Mouse (Mus musculus) lung, embryonic 15.5 days (tissue): Measurements from ENCODE around the gene Ncstn. TPM values are rescaled to one million over a fixed set of nuclear protein-coding genes. Genes with fewer than 3 reads are reported as not detected.
A peak's percentile ranks its signal among the peaks of the same experiment; 100 is the strongest.

ENCODE experiments used
- ATAC-seq: fragments of 200-750 bp; cut with Nextera tagmentation; 2 replicates; pipeline ENCODE4 v1.8.0; 2017; ENCODE audit warnings: moderate number of reproducible peaks, borderline replicate concordance; ENCODE audit not compliant: low FRiP score, low TSS enrichment; ENCODE audit errors: extremely low read depth
- H3K27ac ChIP-seq: fragments of 300-500 bp; sonication (generic); 2 replicates; pipeline ENCODE4 v1.5.1; 2015; ENCODE audit warnings: moderate library complexity, mild to moderate bottlenecking, inconsistent platforms
- H3K27me3 ChIP-seq: fragments of 300-500 bp; sonication (generic); 2 replicates; pipeline ENCODE4 v1.6.1; 2015; ENCODE audit warnings: inconsistent platforms
- H3K36me3 ChIP-seq: fragments of 300-500 bp; sonication (generic); 2 replicates; pipeline ENCODE4 v1.6.1; 2015; ENCODE audit warnings: inconsistent platforms
- H3K4me1 ChIP-seq: fragments of 300-500 bp; sonication (generic); 2 replicates; pipeline ENCODE4 v1.6.1; 2015; ENCODE audit warnings: inconsistent platforms
- H3K4me2 ChIP-seq: fragments of 300-500 bp; sonication (generic); 2 replicates; pipeline ENCODE4 v1.6.1; 2015; ENCODE audit warnings: inconsistent platforms, mild to moderate bottlenecking, moderate library complexity
- H3K4me3 ChIP-seq: fragments of 300-500 bp; sonication (generic); 2 replicates; pipeline ENCODE4 v1.5.1; 2015; ENCODE audit warnings: mild to moderate bottlenecking, inconsistent platforms
- H3K9ac ChIP-seq: fragments of 300-500 bp; sonication (generic); 2 replicates; pipeline ENCODE4 v1.6.1; 2015; ENCODE audit warnings: inconsistent platforms
- H3K9me3 ChIP-seq: fragments of 300-500 bp; sonication (generic); 2 replicates; pipeline ENCODE4 v1.6.1; 2016; ENCODE audit warnings: inconsistent platforms
- WGBS: fragments of 180-500 bp; shearing (Covaris S2); methylation state at CpG from one replicate; pipeline ENCODE4 v1.1.7; 2015; 5-methylcytosine and 5-hydroxymethylcytosine counted together
- polyA plus RNA-seq: library from polyadenylated mRNA; unstranded; fragments of >200 nt; fragmentation: Nextera tagmentation; extraction: Ambion mirVana; gene quantifications from 2 replicates; pipeline ENCODE4 v1.2.1, GENCODE M21; 2015

The Ncstn gene
- 131 and 132 TPM in 2 replicates for polyA plus RNA-seq

- WGBS: under 1% methylated on average over 40 of the region's 40 CpGs
- ATAC-seq: peak; percentile 97
- peaks cover 24% of the 10 kb centered on the region for H3K4me1 ChIP-seq
- no peaks in the 10 kb centered on the region for H3K9me3 ChIP-seq
- peak within 1 kb of the TSS; percentile 67 for H3K27ac ChIP-seq
- H3K27me3 ChIP-seq: no peaks in the 10 kb centered on the region
- H3K4me2 ChIP-seq: peak within 1 kb of the TSS; percentile 48
- H3K36me3 ChIP-seq: peaks cover 19% of the 10 kb centered on the region
- H3K4me3 ChIP-seq: peak within 1 kb of the TSS; percentile 77
- H3K9ac ChIP-seq: peak within 1 kb of the TSS; percentile 78
Measured at GRCm38 (mm10) chr1:172082101-172082898, at the start of gene Ncstn, which contains the start of gene Copa. Ncstn (minus strand) TSS chr1:172082795. Copa (plus strand) TSS chr1:172082529.

- Histone ChIP-seq H3K4me2 (no peak overlapping the region), H3K4me1 (peaks cover 8% of the 10 kb centered on the region), H3K9me3 (no peaks in the 10 kb centered on the region), H3K4me3 (no peak overlapping the region), H3K27me3 (no peaks in the 10 kb centered on the region), H3K27ac (no peak overlapping the region), H3K36me3 (peaks cover 70% of the 10 kb centered on the region), H3K9ac (no peak overlapping the region)
- whole genome bisulfite sequencing: 84% methylated on average over 7 of the region's 7 CpGs
- no peak for ATAC-seq
Measured at GRCm38 (mm10) chr1:172132319-172132718, 49.7 kb upstream of the Ncstn start.

- no peak overlapping the region for H3K9ac ChIP-seq
- 92% methylated on average over 5 of the region's 5 CpGs for WGBS
- peaks cover 12% of the 10 kb centered on the region for H3K4me1 ChIP-seq
- no peak overlapping the region for H3K4me2 ChIP-seq
- H3K9me3 ChIP-seq: no peaks in the 10 kb centered on the region
- ATAC-seq: no peak
- no peaks in the 10 kb centered on the region for H3K27me3 ChIP-seq
- H3K27ac ChIP-seq: no peak overlapping the region
- H3K36me3 ChIP-seq: peaks cover 57% of the 10 kb centered on the region
- no peak overlapping the region for H3K4me3 ChIP-seq
Measured at GRCm38 (mm10) chr1:172129780-172130179, 47.2 kb upstream of the Ncstn start.

GRCm38 (mm10) chr1:172129108-172129507, 46.5 kb upstream of the Ncstn start:
- WGBS: 61% methylated on average over 2 of the region's 2 CpGs
- no peak for ATAC-seq
- peaks cover 50% of the 10 kb centered on the region for H3K36me3 ChIP-seq

GRCm38 (mm10) chr1:172128563-172128962, 46.0 kb upstream of the Ncstn start:
- Histone ChIP-seq H3K4me1 (peaks cover 12% of the 10 kb centered on the region), H3K9me3 (no peaks in the 10 kb centered on the region), H3K27ac (no peak overlapping the region), H3K4me3 (no peak overlapping the region), H3K36me3 (peaks cover 44% of the 10 kb centered on the region), H3K27me3 (no peaks in the 10 kb centered on the region), H3K9ac (no peak overlapping the region), H3K4me2 (no peak overlapping the region)
- no peak for ATAC-seq
- 91% methylated on average over 15 of the region's 15 CpGs for WGBS

More at GRCm38 (mm10) chr1:172129108-172129507, 46.5 kb upstream of the Ncstn start:
- no peak overlapping the region for H3K27ac ChIP-seq
- H3K9me3 ChIP-seq: no peaks in the 10 kb centered on the region
- no peak overlapping the region for H3K4me3 ChIP-seq
- no peak overlapping the region for H3K4me2 ChIP-seq
- peaks cover 12% of the 10 kb centered on the region for H3K4me1 ChIP-seq
- no peak overlapping the region for H3K9ac ChIP-seq
- H3K27me3 ChIP-seq: no peaks in the 10 kb centered on the region

GRCm38 (mm10) chr1:172127487-172127886, 44.9 kb upstream of the Ncstn start:
- Histone ChIP-seq H3K4me3 (peak overlapping the region; percentile 83), H3K9me3 (no peaks in the 10 kb centered on the region), H3K4me1 (peaks cover 12% of the 10 kb centered on the region), H3K4me2 (peak overlapping the region; percentile 65), H3K9ac (peak overlapping the region; percentile 93), H3K27me3 (no peaks in the 10 kb centered on the region), H3K36me3 (peaks cover 45% of the 10 kb centered on the region), H3K27ac (no peak overlapping the region)
- ATAC-seq: no peak
- WGBS: 17% methylated on average over 5 of the region's 5 CpGs

- 1% methylated on average over 42 of the region's 42 CpGs for WGBS
- ATAC-seq: peak; percentile 98
- H3K9me3 ChIP-seq: no peaks in the 10 kb centered on the region
- H3K4me1 ChIP-seq: peaks cover 12% of the 10 kb centered on the region
- H3K4me3 ChIP-seq: peak within 1 kb of the TSS; percentile 83
- peak within 1 kb of the TSS; percentile 93 for H3K9ac ChIP-seq
- H3K36me3 ChIP-seq: peaks cover 45% of the 10 kb centered on the region
- no peaks in the 10 kb centered on the region for H3K27me3 ChIP-seq
- H3K4me2 ChIP-seq: peak within 1 kb of the TSS; percentile 77
- peak within 1 kb of the TSS; percentile 61 for H3K27ac ChIP-seq
Measured at GRCm38 (mm10) chr1:172126376-172127347, 44.1 kb upstream of the Ncstn start, which contains the start of gene Pex19. Pex19 (plus strand) TSS chr1:172126755.

GRCm38 (mm10) chr1:172124572-172124971, 42.0 kb upstream of the Ncstn start:
- Histone ChIP-seq H3K4me1 (peaks cover 12% of the 10 kb centered on the region), H3K9ac (no peak overlapping the region), H3K36me3 (peaks cover 46% of the 10 kb centered on the region), H3K4me2 (no peak overlapping the region), H3K9me3 (no peaks in the 10 kb centered on the region), H3K4me3 (no peak overlapping the region), H3K27me3 (no peaks in the 10 kb centered on the region), H3K27ac (no peak overlapping the region)
- WGBS: 78% methylated on average over 6 of the region's 6 CpGs
- ATAC-seq: no peak

- Histone ChIP-seq H3K9ac (no peak overlapping the region), H3K36me3 (peaks cover 57% of the 10 kb centered on the region), H3K27ac (no peak overlapping the region), H3K4me1 (peaks cover 8% of the 10 kb centered on the region), H3K4me2 (no peak overlapping the region), H3K4me3 (no peak overlapping the region), H3K9me3 (no peaks in the 10 kb centered on the region), H3K27me3 (no peaks in the 10 kb centered on the region)
- WGBS: 88% methylated on average over 2 of the region's 2 CpGs
- ATAC-seq: no peak
Measured at GRCm38 (mm10) chr1:172122671-172123070, 40.1 kb upstream of the Ncstn start.

- Histone ChIP-seq H3K4me2 (no peak overlapping the region), H3K4me3 (no peak overlapping the region), H3K4me1 (no peaks in the 10 kb centered on the region), H3K27ac (no peak overlapping the region), H3K36me3 (peaks cover 87% of the 10 kb centered on the region), H3K9me3 (no peaks in the 10 kb centered on the region), H3K9ac (no peak overlapping the region), H3K27me3 (no peaks in the 10 kb centered on the region)
- ATAC-seq: peak; percentile 58; the same call in 1 of the 2 replicates
- 34% methylated on average over 3 of the region's 3 CpGs for WGBS
Measured at GRCm38 (mm10) chr1:172119720-172120119, 37.1 kb upstream of the Ncstn start.

- H3K27me3 ChIP-seq: no peaks in the 10 kb centered on the region
- peaks cover 93% of the 10 kb centered on the region for H3K36me3 ChIP-seq
- no peaks in the 10 kb centered on the region for H3K4me1 ChIP-seq
- no peak overlapping the region for H3K9ac ChIP-seq
- H3K4me3 ChIP-seq: no peak overlapping the region
- no peak overlapping the region for H3K27ac ChIP-seq
- 70% methylated on average over 6 of the region's 6 CpGs for WGBS
- no peak for ATAC-seq
- no peak overlapping the region for H3K4me2 ChIP-seq
- H3K9me3 ChIP-seq: no peaks in the 10 kb centered on the region
Measured at GRCm38 (mm10) chr1:172119100-172119499, 36.5 kb upstream of the Ncstn start.
